Mouse (Mus musculus): Measurements from ENCODE around the gene Gm13090. TPM values are rescaled to one million over a fixed set of nuclear protein-coding genes. Genes with fewer than 3 reads are reported as not detected.

Gene Gm13090
- polyA plus RNA-seq, 1 experiment from 2014 or later = not detected

GRCm38 (mm10) chr4:151087358-151087757, 2.0 kb upstream of the Gm13090 start:
- no peak for ATAC-seq (ENCODE audit: low read depth)
- Histone ChIP-seq H3K36me3 (ENCODE audit: control insufficient read depth, insufficient read depth, low read length) (no peaks in the 10 kb centered on the region), H3K27me3 (ENCODE audit: control insufficient read depth, insufficient read depth, low read depth, low read length) (no peaks in the 10 kb centered on the region), H3K9ac (ENCODE audit: low read length) (no peak overlapping the region), H3K4me3 (ENCODE audit: low read length) (no peak overlapping the region), H3K4me1 (replicated peaks; ENCODE audit: control insufficient read depth, insufficient read depth, low read length) (no peaks in the 10 kb centered on the region), H3K27ac (ENCODE audit: low read length) (no peak overlapping the region), H3K4me2 (ENCODE audit: low read depth, low read length) (no peak overlapping the region), H3K9me3 (ENCODE audit: control insufficient read depth, low read length) (no peaks in the 10 kb centered on the region)
- WGBS = 97% methylated on average over 1 of the region's 1 CpGs

GRCm38 (mm10) chr4:151088819-151089218, 551 bp upstream of the Gm13090 start:
- WGBS = 86% methylated on average over 14 of the region's 14 CpGs
- ATAC-seq (ENCODE audit: low read depth) = no peak
- Histone ChIP-seq H3K4me1 (replicated peaks; ENCODE audit: control insufficient read depth, insufficient read depth, low read length) (no peaks in the 10 kb centered on the region), H3K27ac (ENCODE audit: low read length) (no peak overlapping the region), H3K9me3 (ENCODE audit: control insufficient read depth, low read length) (no peaks in the 10 kb centered on the region), H3K36me3 (ENCODE audit: control insufficient read depth, insufficient read depth, low read length) (no peaks in the 10 kb centered on the region), H3K9ac (ENCODE audit: low read length) (no peak overlapping the region), H3K4me3 (ENCODE audit: low read length) (no peak overlapping the region), H3K27me3 (ENCODE audit: control insufficient read depth, insufficient read depth, low read depth, low read length) (no peaks in the 10 kb centered on the region), H3K4me2 (ENCODE audit: low read depth, low read length) (no peak overlapping the region)

- WGBS = 44% methylated on average over 2 of the region's 2 CpGs
- H3K9ac ChIP-seq (ENCODE audit: low read length) = no peak overlapping the region
- H3K4me1 ChIP-seq (replicated peaks; ENCODE audit: control insufficient read depth, insufficient read depth, low read length) = no peaks in the 10 kb centered on the region; the same call in 1 of the 2 replicates
- ATAC-seq (ENCODE audit: low read depth) = no peak
- no peak overlapping the region for H3K4me3 ChIP-seq (ENCODE audit: low read length)
- H3K4me2 ChIP-seq (ENCODE audit: low read depth, low read length) = no peak overlapping the region
- H3K27ac ChIP-seq (ENCODE audit: low read length) = no peak overlapping the region
- no peaks in the 10 kb centered on the region for H3K9me3 ChIP-seq (ENCODE audit: control insufficient read depth, low read length)
- no peaks in the 10 kb centered on the region for H3K36me3 ChIP-seq (ENCODE audit: control insufficient read depth, insufficient read depth, low read length)
- H3K27me3 ChIP-seq (ENCODE audit: control insufficient read depth, insufficient read depth, low read depth, low read length) = no peaks in the 10 kb centered on the region
Measured at GRCm38 (mm10) chr4:151095207-151095606, 5.8 kb downstream of the Gm13090 start.

GRCm38 (mm10) chr4:151096334-151097103, 7.1 kb downstream of the Gm13090 start:
- Histone ChIP-seq H3K27ac (ENCODE audit: low read length) (no peak overlapping the region), H3K9me3 (ENCODE audit: control insufficient read depth, low read length) (peaks cover 4% of the 10 kb centered on the region; the same call in 1 of the 2 replicates), H3K36me3 (ENCODE audit: control insufficient read depth, insufficient read depth, low read length) (no peaks in the 10 kb centered on the region), H3K27me3 (ENCODE audit: control insufficient read depth, insufficient read depth, low read depth, low read length) (no peaks in the 10 kb centered on the region), H3K9ac (ENCODE audit: low read length) (no peak overlapping the region), H3K4me3 (ENCODE audit: low read length) (no peak overlapping the region), H3K4me1 (replicated peaks; ENCODE audit: control insufficient read depth, insufficient read depth, low read length) (no peaks in the 10 kb centered on the region; the same call in 1 of the 2 replicates), H3K4me2 (ENCODE audit: low read depth, low read length) (peak overlapping the region; percentile 18; the same call in 1 of the 2 replicates)
- 47% methylated on average over 18 of the region's 18 CpGs for WGBS
- 0 out of 2 replicates have a peak, but pooled peaks have one; percentile 15 for ATAC-seq (ENCODE audit: low read depth)

GRCm38 (mm10) chr4:151097104-151097438, 7.7 kb downstream of the Gm13090 start:
- WGBS = 58% methylated on average over 11 of the region's 11 CpGs
- no peaks in the 10 kb centered on the region for H3K36me3 ChIP-seq (ENCODE audit: control insufficient read depth, insufficient read depth, low read length)
- no peaks in the 10 kb centered on the region; the same call in 1 of the 2 replicates for H3K4me1 ChIP-seq (replicated peaks; ENCODE audit: control insufficient read depth, insufficient read depth, low read length)
- no peak overlapping the region for H3K9ac ChIP-seq (ENCODE audit: low read length)
- peak overlapping the region; percentile 18; the same call in 1 of the 2 replicates for H3K4me2 ChIP-seq (ENCODE audit: low read depth, low read length)
- H3K9me3 ChIP-seq (ENCODE audit: control insufficient read depth, low read length) = peaks cover 4% of the 10 kb centered on the region; the same call in 1 of the 2 replicates
- no peaks in the 10 kb centered on the region for H3K27me3 ChIP-seq (ENCODE audit: control insufficient read depth, insufficient read depth, low read depth, low read length)
- H3K4me3 ChIP-seq (ENCODE audit: low read length) = no peak overlapping the region
- H3K27ac ChIP-seq (ENCODE audit: low read length) = no peak overlapping the region
- ATAC-seq (ENCODE audit: low read depth) = no peak

GRCm38 (mm10) chr4:151103646-151104045, 14.3 kb downstream of the Gm13090 start:
- Histone ChIP-seq H3K9me3 (ENCODE audit: control insufficient read depth, low read length) (peaks cover 4% of the 10 kb centered on the region; the same call in 1 of the 2 replicates), H3K4me2 (ENCODE audit: low read depth, low read length) (no peak overlapping the region), H3K27ac (ENCODE audit: low read length) (no peak overlapping the region), H3K4me3 (ENCODE audit: low read length) (no peak overlapping the region), H3K36me3 (ENCODE audit: control insufficient read depth, insufficient read depth, low read length) (no peaks in the 10 kb centered on the region), H3K4me1 (replicated peaks; ENCODE audit: control insufficient read depth, insufficient read depth, low read length) (peaks cover 8% of the 10 kb centered on the region), H3K9ac (ENCODE audit: low read length) (no peak overlapping the region), H3K27me3 (ENCODE audit: control insufficient read depth, insufficient read depth, low read depth, low read length) (peaks cover 26% of the 10 kb centered on the region)
- ATAC-seq (ENCODE audit: low read depth) = no peak
- WGBS = 78% methylated on average over 11 of the region's 11 CpGs

GRCm38 (mm10) chr4:151104147-151104546, 14.8 kb downstream of the Gm13090 start:
- H3K4me3 ChIP-seq (ENCODE audit: low read length) = no peak overlapping the region
- 69% methylated on average over 10 of the region's 10 CpGs for whole genome bisulfite sequencing
- no peak overlapping the region for H3K27ac ChIP-seq (ENCODE audit: low read length)
- H3K4me1 ChIP-seq (replicated peaks; ENCODE audit: control insufficient read depth, insufficient read depth, low read length) = peaks cover 13% of the 10 kb centered on the region
- H3K4me2 ChIP-seq (ENCODE audit: low read depth, low read length) = no peak overlapping the region
- no peak for ATAC-seq (ENCODE audit: low read depth)
- H3K27me3 ChIP-seq (ENCODE audit: control insufficient read depth, insufficient read depth, low read depth, low read length) = peaks cover 31% of the 10 kb centered on the region
- no peaks in the 10 kb centered on the region for H3K36me3 ChIP-seq (ENCODE audit: control insufficient read depth, insufficient read depth, low read length)
- no peak overlapping the region for H3K9ac ChIP-seq (ENCODE audit: low read length)
- peaks cover 4% of the 10 kb centered on the region; the same call in 1 of the 2 replicates for H3K9me3 ChIP-seq (ENCODE audit: control insufficient read depth, low read length)

GRCm38 (mm10) chr4:151105886-151106285, 16.5 kb downstream of the Gm13090 start:
- peaks cover 4% of the 10 kb centered on the region; the same call in 1 of the 2 replicates for H3K9me3 ChIP-seq (ENCODE audit: control insufficient read depth, low read length)
- H3K36me3 ChIP-seq (ENCODE audit: control insufficient read depth, insufficient read depth, low read length) = no peaks in the 10 kb centered on the region
- H3K9ac ChIP-seq (ENCODE audit: low read length) = no peak overlapping the region
- H3K27me3 ChIP-seq (ENCODE audit: control insufficient read depth, insufficient read depth, low read depth, low read length) = peaks cover 48% of the 10 kb centered on the region
- no peak overlapping the region for H3K27ac ChIP-seq (ENCODE audit: low read length)
- 61% methylated on average over 6 of the region's 6 CpGs for WGBS
- H3K4me2 ChIP-seq (ENCODE audit: low read depth, low read length) = no peak overlapping the region
- H3K4me1 ChIP-seq (replicated peaks; ENCODE audit: control insufficient read depth, insufficient read depth, low read length) = peaks cover 13% of the 10 kb centered on the region
- H3K4me3 ChIP-seq (ENCODE audit: low read length) = no peak overlapping the region
- no peak for ATAC-seq (ENCODE audit: low read depth)

GRCm38 (mm10) chr4:151106468-151106867, 17.1 kb downstream of the Gm13090 start:
- Histone ChIP-seq H3K9ac (ENCODE audit: low read length) (no peak overlapping the region), H3K27ac (ENCODE audit: low read length) (no peak overlapping the region), H3K4me3 (ENCODE audit: low read length) (no peak overlapping the region)

More at GRCm38 (mm10) chr4:151106468-151106867, 17.1 kb downstream of the Gm13090 start:
- Histone ChIP-seq H3K9me3 (ENCODE audit: control insufficient read depth, low read length) (0 out of 2 replicates have a peak, but pooled peaks cover under 1% of the 10 kb centered on the region), H3K27me3 (ENCODE audit: control insufficient read depth, insufficient read depth, low read depth, low read length) (peaks cover 48% of the 10 kb centered on the region), H3K36me3 (ENCODE audit: control insufficient read depth, insufficient read depth, low read length) (no peaks in the 10 kb centered on the region), H3K4me2 (ENCODE audit: low read depth, low read length) (no peak overlapping the region), H3K4me1 (replicated peaks; ENCODE audit: control insufficient read depth, insufficient read depth, low read length) (peaks cover 13% of the 10 kb centered on the region)
- WGBS = 40% methylated on average over 10 of the region's 10 CpGs
- ATAC-seq (ENCODE audit: low read depth) = no peak

All from lung, embryonic 16.5 days (tissue).